Mouse (Mus musculus): ENCODE results near the gene Rpl23.

- no peak for TF ChIP-seq TAL1 (IDR thresholded peaks at IDR 0.05; ENCODE audit: low read length)
- TF ChIP-seq GATA1 (IDR thresholded peaks at IDR 0.05; ENCODE audit: low read length) = no peak
These were observed 44.2 kb upstream of the Rpl23 start for GRCm38 (mm10) chr11:97826414-97826813.
